Mouse (Mus musculus): ENCODE measurements at regions not wholly inside any gene's neighbourhood (a gene's known extent, or its start where the extent isn't known, plus 50 kb on each side); places are given as distances from the start of the nearest gene placed in this dataset.
A peak's percentile ranks its signal among the peaks of the same experiment; 100 is the strongest.

- no peak for DNase-seq
These were observed 234.3 kb upstream of the Hey2 start for GRCm38 (mm10) chr10:31076948-31077347.

- no peak for DNase-seq
These were observed 233.8 kb upstream of the Hey2 start for GRCm38 (mm10) chr10:31076415-31076814.

GRCm38 (mm10) chr10:31074004-31074645, 231.5 kb upstream of the Hey2 start:
- no peak for DNase-seq

DNA sequence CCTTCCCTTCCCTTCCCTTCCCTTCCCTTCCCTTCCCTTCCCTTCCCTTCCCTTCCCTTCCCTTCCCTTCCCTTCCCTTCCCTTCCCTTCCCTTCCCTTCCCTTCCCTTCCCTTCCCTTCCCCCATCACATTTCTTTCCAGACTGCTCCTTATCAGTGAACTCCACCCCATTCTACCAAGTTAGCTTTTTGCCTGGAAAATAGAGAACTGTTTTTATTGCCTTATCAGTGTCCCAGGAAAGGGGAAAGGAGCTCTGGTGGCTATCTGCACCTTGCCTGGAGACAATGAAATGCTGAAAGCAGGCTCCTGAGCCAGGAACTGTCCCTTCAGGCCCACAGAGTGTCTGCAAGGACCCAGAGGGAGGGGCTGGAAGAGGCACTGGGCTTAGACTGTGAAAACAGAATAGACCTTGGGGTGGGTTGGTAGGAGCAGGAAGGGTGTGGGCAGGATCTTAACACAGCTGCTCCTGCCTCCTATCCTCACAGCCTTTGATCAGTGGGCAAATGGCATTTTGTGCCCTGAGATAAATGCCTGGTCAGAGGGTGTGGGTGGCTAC, 226.1 kb upstream of the Hey2 start:
- DNase-seq = no peak

DNA sequence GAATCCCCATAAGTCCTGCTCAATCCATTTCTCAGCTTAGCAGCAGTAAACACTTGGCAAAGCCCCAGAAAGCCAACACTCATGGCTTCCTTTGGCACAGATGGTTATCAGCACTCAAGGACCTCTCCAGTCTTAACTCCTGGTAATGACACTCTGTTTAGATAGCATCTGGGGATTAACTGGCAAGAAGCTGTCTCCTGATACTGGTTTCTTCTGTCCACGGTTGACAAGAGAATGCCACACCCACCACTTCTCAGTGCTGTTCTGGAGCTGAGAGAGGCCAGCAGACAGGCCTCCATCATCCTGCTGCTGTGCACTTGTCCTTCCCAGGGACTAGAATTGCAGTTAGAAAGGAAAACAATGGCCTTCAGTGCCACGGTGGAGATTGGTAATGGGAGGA, 220.1 kb upstream of the Hey2 start:
- DNase-seq = no peak

- DNase-seq = no peak
These were observed 210.7 kb upstream of the Hey2 start for GRCm38 (mm10) chr10:31053260-31053659.

DNA sequence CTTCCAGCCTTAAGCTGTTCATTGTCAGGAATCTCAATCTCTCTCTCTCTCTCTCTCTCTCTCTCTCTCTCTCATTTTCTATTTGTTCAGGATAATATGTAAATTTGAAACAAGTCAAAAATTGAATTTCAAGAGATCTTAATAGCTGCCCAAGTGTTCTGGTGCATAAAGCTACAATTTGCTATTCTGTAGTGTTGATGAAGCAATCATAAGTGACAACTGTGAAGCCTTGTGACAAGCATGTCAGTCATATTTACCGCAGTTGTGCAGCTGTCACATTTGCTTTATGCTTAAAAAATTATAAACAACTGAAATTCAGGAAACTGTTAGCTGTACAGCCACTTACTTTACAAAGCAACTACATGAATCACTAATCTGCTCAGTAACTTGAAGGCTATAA, 208.6 kb upstream of the Hey2 start:
- DNase-seq = no peak

- no peak for DNase-seq
These were observed 206.8 kb upstream of the Hey2 start for GRCm38 (mm10) chr10:31049352-31049751.

DNA sequence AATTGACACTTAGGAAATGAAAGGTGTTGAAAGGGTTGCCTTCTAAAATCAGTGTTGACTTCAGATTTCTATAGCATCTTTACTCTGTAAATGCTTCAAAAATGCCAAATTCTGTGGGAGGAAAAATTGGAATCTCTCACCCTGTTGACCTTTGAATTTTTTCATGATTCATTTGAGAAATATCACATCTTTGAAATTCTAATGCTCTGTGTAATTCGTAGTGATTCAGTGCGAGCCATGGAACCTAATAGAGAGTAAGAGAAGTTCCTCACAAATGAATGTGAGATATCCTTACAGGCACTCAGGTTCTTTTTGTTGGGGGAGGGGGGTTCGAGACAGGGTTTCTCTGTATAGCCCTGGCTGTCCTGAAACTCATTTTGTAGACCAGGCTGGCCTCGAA, 193.0 kb upstream of the Hey2 start:
- DNase-seq = no peak

- no peak for DNase-seq
These were observed 192.2 kb upstream of the Hey2 start for GRCm38 (mm10) chr10:31034782-31035181.

- no peak for DNase-seq
These were observed 188.1 kb upstream of the Hey2 start for GRCm38 (mm10) chr10:31030676-31031075.

- no peak for DNase-seq
These were observed 183.8 kb upstream of the Hey2 start for GRCm38 (mm10) chr10:31026440-31026839.

- DNase-seq = no peak
These were observed 170.2 kb upstream of the Hey2 start for GRCm38 (mm10) chr10:31012669-31013358.

DNA sequence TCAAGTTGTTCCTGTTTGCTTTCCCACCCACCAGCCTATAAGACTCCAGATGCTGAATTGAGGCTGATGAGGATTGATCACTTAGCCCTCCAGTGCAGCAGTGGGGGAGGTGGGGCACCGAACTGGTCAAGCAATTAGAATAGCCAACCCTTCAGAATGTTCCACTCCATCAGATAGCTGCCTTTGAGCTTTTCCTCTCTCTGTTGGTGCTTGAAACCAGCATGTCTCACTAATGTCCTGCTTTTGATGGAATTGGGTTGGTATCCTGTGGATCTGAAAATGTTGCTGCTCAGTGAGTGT, 167.3 kb upstream of the Hey2 start:
- no peak for DNase-seq

DNA sequence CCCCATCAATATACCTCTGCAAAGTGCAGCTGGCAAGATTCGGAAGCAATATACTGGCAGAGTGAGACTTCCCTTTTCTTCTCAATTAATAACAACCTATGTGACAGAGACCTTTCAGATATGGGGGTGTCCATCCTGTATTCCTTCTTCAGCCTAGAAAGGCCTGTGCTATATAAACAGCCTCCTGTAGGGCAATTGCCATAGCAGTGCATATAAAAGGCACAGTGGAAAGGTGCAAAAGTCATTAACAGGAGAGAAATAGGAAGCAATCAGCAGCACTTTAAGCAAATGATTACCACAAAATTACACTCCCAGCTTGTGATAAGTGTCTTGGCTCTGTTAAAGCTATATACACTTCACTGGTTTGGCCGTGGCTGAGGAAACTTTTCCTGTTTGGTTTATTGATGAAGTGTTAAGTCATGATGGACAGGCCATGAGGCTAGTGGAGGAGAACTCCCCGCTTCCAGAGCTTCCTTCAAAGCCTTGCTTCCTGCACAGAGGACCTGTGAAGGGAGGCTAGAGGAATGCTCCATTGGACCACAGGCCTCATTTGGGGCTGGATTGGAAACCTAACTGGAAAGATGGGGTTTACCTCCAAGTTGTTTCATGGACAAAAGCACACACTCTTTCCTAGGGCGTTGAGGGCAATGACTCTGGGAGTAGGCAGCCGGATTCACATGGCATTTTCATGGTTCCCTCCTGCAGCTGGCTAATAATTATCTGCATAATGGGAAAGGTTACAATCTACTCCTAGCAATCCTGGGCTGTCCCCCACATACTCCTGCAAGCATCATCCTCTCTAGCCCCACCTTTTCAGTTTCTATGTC, 166.7 kb upstream of the Hey2 start:
- DNase-seq = no peak

DNA sequence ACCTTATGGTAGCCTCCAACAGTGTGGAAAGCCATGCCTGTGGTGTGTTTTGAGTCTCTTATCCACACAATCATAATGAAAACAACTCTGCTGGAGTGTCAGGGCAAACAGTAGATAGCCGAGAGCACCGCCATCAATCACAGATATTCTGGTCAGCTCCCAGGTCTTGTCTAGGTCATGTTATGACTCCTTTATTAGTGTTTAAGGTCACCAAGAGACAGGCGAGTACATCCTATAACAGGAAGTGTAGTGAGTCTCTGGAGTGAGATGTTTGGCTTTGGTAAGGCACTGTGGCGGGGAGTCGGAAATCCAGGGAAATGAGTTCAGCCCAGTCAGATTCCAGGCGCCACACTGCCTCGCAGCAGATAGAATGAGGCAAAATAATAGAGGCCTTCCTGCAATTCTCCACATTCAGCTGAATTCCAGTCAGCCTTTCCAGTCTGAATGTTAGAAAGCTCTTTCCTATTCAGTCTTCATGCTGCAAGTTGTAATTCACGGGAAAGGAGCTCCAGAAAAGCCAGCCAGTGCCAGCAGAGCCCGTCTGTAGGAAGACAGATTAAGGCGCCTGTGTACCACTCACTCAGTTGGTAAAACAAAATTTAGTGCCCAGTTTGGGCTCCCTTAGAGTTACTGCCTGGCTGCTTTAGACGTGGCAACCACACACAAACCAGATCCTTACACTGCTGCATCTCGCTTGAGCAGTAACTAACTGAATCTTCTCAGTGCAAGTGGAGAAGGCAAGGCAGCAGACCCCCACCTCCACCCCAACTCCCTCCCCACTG, 155.8 kb upstream of the Hey2 start:
- DNase-seq = no peak

GRCm38 (mm10) chr10:30992167-30992566, 149.6 kb upstream of the Hey2 start:
- no peak for DNase-seq

GRCm38 (mm10) chr10:30980279-30980968, 137.8 kb upstream of the Hey2 start:
- DNase-seq = peak in 1 of 2 experiments; percentile 2

- DNase-seq = peak; percentile 3 to 4
These were observed 137.2 kb upstream of the Hey2 start for GRCm38 (mm10) chr10:30979766-30980165.

DNA sequence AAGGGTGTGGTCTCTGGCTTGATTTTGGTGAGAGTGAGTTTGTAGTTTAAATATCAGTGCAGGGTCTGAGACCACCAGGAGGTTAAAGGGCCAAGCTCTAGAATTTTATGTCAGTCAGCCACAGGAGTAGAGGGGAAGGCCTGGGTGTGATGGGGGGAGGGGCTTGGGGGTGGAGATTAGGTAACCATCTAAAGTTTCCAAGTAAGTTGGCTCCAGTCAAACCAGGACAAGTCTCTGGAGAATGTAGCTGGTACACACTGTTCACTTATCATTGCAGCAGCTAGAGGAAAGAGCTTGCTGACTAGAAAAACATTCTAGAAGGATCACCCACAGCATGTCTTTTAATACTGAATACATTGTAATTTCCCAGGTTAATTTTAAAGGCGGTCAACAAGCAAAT, 123.6 kb upstream of the Hey2 start:
- DNase-seq = no peak

DNA sequence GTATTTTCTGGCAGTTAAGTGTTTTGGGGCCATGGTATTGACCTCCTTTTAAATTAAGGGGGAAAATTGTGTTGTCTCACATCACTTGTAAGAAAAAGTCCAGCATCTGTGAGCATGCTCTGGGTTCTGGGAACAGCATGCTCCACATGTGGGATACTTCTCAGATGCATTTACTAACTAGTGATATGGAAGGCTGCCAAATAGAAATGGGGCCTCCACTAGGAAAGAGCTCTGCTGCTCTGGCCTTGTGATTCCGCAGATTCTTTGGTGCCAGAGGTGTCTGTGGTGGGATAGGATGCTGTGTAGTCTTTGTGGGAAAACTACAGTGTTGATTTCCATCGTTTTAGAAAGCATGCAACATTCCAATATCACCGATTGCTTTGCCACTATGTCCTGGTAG, 111.2 kb upstream of the Hey2 start:
- no peak for DNase-seq

- DNase-seq = no peak
These were observed 109.8 kb upstream of the Hey2 start for GRCm38 (mm10) chr10:30952410-30952809.

All from layer of hippocampus, postnatal 36 days (tissue).